Mouse (Mus musculus): Measurements from ENCODE around the gene Camk1g.

Gene Camk1g

GRCm38 (mm10) chr1:193373906-193374413, 3.9 kb upstream of the Camk1g start:
- DNase-seq = no peak

GRCm38 (mm10) chr1:193369091-193369490, 1.0 kb downstream of the Camk1g start:
- DNase-seq = no peak

- no peak for DNase-seq
Measured at GRCm38 (mm10) chr1:193368055-193368454, 2.0 kb downstream of the Camk1g start.

- DNase-seq = peak; percentile 75
Measured at GRCm38 (mm10) chr1:193363801-193364231, 6.3 kb downstream of the Camk1g start.

- no peak for DNase-seq
Measured at GRCm38 (mm10) chr1:193362078-193362477, 8.0 kb downstream of the Camk1g start.

GRCm38 (mm10) chr1:193361181-193361580, 8.9 kb downstream of the Camk1g start:
- no peak for DNase-seq

- DNase-seq = no peak
Measured at GRCm38 (mm10) chr1:193359199-193359598, 10.9 kb downstream of the Camk1g start.

GRCm38 (mm10) chr1:193351583-193351982, 18.5 kb downstream of the Camk1g start:
- DNase-seq = no peak

GRCm38 (mm10) chr1:193350546-193350801, 19.6 kb downstream of the Camk1g start:
- no peak for DNase-seq

GRCm38 (mm10) chr1:193349702-193350545, 20.2 kb downstream of the Camk1g start:
- DNase-seq = peak; percentile 54 to 56

- DNase-seq = peak; percentile 30 to 57
Measured at GRCm38 (mm10) chr1:193348261-193348962, 21.7 kb downstream of the Camk1g start.

- no peak for DNase-seq
Measured at GRCm38 (mm10) chr1:193346908-193347307, 23.2 kb downstream of the Camk1g start.

- peak; percentile 29 to 50 for DNase-seq
Measured at GRCm38 (mm10) chr1:193344976-193345375, 25.1 kb downstream of the Camk1g start.

- no peak for DNase-seq
Measured at GRCm38 (mm10) chr1:193343853-193344252, 26.2 kb downstream of the Camk1g start.

- no peak for DNase-seq
Measured at GRCm38 (mm10) chr1:193342198-193342946, 27.7 kb downstream of the Camk1g start.

- DNase-seq = peak; percentile 78 to 89
Measured at GRCm38 (mm10) chr1:193338363-193338995, 31.6 kb downstream of the Camk1g start.

- DNase-seq = peak; percentile 56 to 65
Measured at GRCm38 (mm10) chr1:193337787-193338310, 32.2 kb downstream of the Camk1g start.

- DNase-seq = peak; percentile 76 to 83
Measured at GRCm38 (mm10) chr1:193337018-193337321, 33.1 kb downstream of the Camk1g start.

GRCm38 (mm10) chr1:193336122-193337017, 33.7 kb downstream of the Camk1g start:
- peak in 1 of 2 experiments; percentile 23 for DNase-seq

GRCm38 (mm10) chr1:193334546-193334945, 35.6 kb downstream of the Camk1g start:
- no peak for DNase-seq

- no peak for DNase-seq
Measured at GRCm38 (mm10) chr1:193333776-193334175, 36.3 kb downstream of the Camk1g start.

- DNase-seq = no peak
Measured at GRCm38 (mm10) chr1:193332671-193333070, 37.4 kb downstream of the Camk1g start.
